Mouse (Mus musculus) testis, postnatal 14 days (tissue): ENCODE measurements around the gene Zfp593.
"Not testable (repeated sequence)": the region's sequence is repeated elsewhere in the genome, so short reads cannot be mapped to it uniquely, and the experiment has no call there.

ENCODE experiments used
- DNase-seq: peaks from one replicate; pipeline ENCODE4 v3.0.0; 2021; ENCODE audit warnings: low spot score

The Zfp593 gene

DNA sequence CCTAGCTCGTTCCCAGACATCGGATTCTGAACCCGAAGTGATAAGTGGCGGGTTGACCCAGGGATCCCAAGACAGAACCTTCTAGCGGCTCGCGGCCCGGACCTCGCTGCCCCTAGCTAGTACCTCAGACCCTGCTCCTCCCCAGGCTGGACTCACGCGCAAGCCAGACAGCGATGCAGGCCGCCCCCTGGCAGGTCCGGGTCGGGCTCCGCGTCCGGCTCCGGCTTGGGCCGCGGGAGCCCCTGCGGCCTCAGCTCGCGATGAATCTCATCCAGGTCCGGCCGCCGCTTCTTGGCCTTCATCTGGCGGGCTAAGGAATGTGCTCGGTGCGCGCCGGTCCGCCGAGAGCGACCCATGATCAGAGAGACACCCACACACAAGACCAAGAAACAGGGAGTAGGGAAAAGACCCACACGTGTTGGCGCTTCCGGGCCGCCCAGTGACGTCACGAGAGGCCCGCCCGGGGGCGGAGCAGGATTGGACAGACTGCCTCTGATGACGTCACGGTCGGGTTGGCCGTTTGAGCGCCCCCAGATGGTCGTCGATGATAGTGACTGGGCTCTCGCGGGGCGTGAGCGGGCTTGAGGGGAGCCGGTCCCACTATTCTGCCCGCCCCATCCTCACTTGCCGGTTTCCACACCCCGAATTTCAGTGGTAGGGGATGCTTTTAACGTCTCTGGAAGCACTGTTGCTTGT lies at the start of gene Zfp593:
Gene Zfp593, minus strand, starts transcription at position 445 of the 696 bp plus-strand sequence.
- DNase-seq, result peak; percentile 95

DNA sequence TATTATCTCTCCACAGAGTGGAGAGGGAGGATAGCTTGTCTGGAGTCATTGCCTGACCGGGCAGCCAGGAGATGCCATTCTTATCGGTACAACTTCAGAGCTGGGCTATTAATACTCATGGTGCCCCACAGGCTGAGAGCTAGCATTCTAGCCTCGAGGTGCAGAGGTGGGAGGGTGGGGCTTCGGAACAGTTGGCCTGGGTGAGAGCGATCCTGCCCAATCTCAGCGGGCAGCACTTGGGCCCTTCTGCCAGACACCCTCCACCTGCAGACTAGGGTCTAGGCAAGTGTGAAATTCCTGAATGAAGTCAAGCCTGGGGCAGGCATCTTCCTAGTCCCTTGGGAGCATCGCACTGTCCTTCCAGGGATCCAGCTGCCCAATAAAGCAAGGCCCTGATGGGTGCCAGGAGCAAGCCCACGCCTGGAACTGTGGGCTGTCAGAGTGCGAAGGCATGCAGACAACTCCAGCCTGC lies 48.3 kb upstream of the Zfp593 start:
- DNase-seq, result no peak

DNA sequence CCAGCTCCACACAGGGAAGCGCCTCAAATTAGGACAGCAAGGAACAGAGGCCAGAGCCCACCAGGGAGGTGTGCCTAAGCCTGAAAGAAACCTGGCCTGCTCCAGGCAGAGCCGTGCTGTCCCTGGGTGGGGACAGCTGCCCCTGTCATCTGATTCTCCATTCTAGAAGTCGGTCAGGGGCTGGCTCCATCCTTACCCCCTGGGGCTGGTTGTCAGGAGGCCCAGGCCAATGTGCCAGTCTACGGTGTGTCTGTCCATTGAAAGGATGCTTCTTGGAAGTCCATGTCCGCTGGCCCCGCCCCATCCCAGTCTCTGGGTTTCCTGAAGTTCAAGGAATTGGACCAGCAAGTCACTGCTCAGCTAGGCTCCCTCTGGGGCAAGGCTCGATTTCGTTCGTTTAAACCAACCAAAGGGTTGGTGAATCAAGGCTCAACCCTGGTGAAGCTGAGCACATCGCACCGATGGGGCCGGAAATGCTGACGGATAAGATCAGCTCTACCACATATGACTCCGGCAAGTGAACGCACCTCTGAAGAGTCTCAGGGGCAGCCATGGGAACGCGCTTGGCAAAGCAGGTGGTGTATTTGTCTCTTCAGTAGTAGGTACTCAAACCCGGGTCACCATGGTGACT lies 47.8 kb upstream of the Zfp593 start:
- no peak for DNase-seq

DNA sequence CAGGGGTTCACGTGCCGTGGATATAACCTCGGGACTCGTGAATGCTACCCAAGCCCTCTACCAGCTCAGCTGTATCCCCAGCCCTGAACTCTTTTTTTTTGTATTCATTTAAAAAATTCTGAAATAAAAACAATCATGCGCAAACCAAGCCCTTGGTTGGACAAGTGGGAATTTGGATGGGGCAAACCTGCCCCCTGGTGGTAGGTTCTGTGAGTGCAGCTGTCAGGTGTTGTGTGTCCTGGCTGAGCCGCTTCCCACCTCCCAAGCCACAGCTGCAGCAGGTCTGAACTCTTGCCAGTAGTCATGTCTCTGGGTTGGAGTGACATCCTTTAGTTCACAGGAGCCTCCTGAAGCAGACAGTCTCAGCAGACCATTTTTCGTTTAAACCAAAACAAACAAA lies 46.7 kb upstream of the Zfp593 start:
- peak; percentile 33 for DNase-seq

DNA sequence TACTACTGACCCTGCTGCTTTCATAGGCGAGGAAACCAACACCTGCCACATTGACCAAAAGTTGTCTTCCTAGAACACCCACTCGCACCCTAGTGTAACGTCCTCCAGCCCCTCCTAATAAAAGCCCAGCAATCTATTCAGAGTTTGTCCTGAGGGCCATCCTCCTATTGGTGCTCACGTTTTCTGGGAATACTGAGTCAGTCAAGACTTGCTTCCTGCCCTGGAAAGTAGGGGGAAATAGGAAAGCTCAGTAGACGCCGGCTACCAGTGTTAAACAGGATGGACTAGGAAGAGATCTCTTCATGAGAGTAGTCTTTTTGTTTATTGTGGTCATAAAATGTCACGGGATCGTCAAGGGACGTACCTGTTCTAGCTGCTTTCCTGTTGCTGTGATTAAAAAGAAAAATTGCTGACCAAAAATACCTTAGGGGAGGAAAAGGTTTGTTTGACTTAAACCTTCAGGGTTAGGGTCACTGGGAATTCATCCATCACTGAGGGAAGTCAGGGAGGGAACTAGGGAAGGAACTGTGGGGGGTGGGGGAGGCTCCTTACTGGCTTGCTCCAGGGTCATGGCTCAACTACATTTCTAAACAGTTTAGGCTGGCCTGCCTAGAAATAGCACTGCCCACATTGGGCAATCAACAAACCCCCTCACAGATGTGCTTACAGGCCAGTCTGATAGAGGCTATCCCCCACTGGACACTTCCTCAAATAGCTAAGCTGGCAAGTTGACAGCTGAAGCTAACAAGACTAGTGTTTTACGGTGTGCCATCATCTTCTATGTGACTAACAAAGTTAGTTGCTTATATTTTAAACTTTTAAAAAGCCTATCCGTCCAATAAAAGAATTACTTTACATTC lies 43.2 kb upstream of the Zfp593 start:
- DNase-seq, result no peak

DNA sequence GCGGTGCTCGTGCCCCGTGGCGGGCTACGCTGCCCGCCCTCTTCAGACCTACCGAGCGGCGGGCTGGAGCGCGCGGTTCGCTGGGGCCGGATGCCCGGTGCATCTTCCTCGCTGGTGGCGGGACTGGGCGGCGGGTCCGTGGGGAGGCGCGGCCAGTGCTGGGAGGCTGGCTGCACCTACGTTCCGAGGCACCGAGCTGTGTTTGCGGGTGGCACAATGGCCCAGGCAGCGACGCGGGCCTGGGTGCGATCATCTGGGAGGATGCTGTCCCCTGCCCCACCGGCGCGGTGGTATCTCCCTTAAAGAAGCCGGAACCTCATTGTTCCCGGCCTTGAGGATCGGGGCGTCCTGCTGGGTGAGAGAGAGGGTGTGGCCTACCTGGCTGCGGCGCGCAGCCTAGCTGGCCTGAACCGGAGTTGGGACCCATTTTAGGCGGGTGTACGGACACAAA lies 42.2 kb upstream of the Zfp593 start, which contains the start of gene Pdik1l:
Gene Pdik1l, minus strand, starts transcription at position 321 of the 451 bp plus-strand sequence.
- DNase-seq, result peak; percentile 83

DNA sequence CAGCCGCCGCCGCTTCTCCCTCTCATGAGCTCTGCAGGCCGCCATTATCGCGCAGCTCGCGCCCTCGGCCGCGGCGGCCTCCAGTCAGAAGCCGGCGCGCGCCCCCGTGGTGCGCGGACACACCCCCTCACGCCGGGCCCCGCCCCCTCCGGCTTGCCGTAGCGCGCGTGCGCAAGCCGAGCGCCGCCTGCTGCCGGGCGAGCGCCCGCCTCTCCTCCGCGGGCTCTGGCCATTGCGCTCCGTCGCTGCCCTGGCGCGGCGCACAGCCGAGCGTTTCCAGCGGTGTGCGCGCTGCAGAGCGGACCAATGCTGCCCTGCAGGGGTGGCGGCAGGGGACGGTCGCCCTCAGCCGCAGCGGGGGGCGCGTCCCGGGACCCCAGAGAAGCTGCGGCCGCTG lies 41.8 kb upstream of the Zfp593 start:
- peak; percentile 95 for DNase-seq

DNA sequence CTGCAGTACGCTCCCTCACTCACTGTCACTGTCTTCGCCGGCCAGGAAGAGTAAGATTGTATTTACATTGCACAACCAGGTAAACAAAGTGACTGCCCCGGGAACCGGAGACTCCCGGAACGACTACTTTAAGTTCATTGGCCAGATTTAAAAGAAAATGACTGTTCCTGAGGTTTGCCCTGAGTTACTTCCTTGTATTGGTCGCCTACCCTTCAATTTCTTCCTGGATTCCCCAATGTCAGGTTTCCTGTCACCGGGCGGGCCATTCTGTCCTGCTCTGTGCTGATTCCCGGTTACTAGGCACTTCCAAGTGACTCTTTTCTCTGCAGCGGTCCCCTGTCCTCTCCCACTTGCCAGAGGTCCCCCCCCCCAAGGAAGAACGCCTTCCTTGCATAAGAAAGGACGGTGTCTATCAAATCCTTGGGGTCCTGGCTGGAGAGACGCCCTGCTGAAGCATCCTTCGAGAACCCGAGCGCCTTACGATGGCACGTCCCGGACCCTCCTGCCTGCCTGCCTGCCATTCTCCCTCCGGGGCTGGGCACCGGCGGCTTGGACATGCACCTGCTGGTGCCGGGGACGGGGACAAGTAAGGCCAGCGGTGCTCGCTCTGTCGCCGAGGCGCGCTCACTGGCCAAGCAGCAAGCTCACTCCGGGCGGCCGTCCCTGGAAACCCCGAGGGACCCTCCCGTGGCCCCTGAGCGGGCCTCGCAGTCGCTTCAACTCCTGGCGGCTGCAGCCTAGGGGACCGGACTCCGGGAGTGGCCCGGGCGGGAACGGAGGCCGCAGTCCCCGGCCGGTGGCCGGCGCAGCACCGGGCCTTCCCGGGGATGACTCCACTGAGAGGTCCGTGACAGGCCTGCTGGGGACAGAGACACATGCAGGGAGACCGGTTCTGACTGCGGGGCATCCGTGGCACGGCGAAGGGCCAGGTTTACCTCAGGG lies 41.1 kb upstream of the Zfp593 start:
- DNase-seq, result no peak

DNA sequence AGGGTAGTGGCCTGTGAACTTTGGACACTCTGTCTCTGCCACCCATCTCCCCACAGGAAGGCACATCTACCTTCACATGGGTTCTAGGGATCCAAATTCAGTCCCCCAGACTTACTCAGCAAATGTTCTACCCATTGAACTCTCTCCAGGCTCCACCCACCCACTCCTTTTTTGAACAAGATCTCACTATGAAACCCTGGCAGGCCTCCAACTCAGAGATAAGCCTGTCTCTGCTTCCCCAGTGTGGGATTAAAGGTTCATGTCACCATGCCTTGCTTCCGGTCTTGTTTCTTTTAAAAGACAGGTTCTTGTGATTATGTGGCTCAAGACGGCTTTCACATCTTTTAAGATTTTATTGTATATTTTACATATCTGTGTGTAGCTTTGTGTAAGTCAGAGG lies 39.5 kb upstream of the Zfp593 start:
- DNase-seq, result no peak

DNA sequence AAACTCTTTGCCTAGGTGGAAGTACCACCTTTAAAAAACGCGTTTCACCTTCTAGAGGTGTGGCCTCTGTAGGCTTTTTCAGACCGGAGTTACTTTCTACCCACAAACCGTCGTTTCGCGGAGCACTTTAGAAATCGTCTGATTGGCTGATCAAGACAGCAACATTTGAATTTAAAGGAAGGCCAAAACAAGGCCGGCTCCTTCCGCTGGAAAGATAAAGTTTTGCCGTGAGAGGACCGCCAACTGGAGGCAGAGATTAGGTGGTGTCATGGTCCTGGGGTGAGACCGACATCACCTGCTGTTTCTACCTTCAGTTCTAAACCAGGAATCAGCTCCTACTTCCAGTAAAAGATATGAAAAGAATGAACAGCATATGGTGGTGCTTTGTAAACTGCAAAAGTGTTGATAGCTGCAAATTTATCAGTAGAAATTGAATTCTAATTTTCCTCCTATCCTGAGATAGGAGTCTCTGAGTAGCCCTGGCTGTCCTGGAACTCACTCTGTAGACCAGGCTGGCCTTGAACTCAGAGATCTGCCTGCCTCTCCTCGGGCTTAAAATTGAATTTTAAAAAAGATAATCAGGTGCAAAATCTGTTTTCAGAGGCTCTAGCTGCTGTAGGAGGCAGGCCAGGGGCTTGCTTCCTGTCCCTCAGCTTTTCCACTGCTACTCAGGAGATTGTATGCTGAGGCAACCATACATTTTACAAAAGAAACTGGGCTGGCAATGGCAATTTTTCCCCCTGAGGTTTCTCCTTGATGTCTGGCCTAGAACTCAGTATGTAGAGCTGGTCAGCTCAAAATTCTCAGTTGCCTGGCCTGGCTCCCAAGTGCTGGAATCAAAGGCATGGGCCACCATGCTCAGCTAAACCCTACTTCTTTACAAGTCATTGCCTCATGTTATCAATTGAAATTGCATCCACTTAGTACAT lies 28.3 kb upstream of the Zfp593 start:
- DNase-seq, result no peak

DNA sequence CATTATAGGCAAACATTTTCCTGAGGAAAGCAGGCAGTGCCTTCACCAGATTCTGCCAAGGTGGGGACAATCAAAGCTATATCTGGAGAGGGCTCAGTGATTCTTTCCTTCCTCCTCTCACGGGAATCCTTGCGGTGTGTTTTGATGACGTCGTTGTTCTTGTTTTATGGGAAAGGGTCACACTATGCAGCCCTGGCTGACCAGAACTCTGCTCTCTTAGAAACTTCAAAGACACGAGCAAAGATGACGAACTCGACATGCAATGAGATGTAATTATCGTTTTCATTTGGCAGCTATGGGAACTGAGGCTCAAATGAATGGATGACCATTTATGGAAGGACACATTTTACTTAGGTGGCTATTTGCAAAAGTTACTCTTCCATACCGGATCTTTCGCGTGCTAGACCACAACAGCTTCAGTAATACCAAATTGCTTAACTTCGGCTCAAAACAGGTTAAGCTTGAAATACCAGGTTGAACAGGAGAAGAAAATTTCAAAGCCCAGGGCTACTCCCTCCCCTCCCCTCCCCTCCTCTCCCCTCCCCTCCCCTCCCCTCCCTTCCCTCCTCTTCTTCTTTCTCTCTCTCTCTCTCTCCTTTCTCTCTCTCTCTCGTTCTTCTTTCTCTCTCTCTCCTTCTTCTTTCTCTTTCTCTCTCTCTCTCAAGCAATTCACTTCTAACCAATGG lies 27.5 kb upstream of the Zfp593 start:
- no peak for DNase-seq

DNA sequence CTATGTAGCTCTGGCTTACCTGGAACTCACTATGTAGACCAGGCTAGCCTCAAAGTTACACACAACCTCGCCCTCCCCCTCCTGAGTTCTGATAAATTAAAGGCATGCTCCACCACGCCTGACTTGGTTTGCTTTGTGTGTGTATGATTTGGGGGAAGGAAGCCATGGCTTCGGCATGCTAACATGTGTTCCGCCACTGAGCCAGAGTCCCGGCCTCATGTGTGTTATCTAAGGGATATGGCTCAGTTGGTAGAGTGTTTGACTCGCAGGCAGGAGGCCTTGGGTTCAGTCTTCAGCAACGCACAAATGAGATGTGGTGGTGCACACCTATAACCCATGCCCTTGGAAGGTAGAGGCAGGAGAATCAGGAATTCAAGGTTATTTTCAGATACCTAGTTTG lies 26.6 kb upstream of the Zfp593 start:
- DNase-seq, result no peak

DNA sequence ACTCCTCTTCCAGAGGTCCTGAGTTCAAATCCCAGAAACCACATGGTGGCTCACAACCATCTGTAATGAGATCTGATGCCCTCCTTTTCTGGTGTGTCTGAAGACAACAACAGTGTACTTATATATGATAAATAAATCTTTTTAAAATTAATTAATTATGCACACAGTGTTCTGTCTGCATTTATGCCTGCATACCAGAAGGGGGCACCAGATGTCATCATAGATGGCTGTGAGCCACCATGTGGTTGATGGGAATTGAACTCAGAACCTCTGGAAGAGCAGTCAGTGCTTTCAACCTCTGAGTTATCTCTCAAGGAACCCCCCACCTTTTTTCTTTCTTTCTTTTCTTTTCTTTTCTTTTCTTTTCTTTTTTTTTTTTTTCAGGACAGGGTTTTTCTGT lies 24.2 kb upstream of the Zfp593 start:
- DNase-seq, result not testable (repeated sequence)

DNA sequence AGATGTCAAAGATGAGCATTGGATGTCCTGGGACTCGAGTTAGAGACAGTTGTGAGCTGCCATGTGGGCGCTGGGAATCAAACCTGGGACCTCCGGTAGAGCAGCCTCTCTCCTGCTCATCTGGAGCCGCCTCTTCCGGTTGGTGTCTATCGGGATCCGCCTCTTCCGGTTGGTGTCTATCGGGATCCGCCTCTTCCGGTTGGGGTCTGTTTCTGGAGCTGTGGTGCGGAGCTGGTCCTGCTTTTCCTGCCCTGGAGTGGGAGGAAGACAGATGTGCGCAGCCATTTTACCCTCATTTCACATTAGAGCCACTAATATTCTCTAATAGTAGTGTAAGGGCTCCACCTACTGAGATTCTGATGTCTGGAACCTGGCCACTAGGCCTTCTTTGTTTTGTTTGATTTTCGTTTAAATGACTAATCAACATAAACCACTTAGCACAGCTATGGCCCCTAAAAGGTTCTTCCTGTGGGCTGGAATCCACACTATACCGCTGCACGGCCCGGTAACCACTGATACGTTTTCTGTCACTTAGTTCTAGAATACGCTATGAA lies 22.8 kb upstream of the Zfp593 start:
- peak; percentile 85 for DNase-seq

DNA sequence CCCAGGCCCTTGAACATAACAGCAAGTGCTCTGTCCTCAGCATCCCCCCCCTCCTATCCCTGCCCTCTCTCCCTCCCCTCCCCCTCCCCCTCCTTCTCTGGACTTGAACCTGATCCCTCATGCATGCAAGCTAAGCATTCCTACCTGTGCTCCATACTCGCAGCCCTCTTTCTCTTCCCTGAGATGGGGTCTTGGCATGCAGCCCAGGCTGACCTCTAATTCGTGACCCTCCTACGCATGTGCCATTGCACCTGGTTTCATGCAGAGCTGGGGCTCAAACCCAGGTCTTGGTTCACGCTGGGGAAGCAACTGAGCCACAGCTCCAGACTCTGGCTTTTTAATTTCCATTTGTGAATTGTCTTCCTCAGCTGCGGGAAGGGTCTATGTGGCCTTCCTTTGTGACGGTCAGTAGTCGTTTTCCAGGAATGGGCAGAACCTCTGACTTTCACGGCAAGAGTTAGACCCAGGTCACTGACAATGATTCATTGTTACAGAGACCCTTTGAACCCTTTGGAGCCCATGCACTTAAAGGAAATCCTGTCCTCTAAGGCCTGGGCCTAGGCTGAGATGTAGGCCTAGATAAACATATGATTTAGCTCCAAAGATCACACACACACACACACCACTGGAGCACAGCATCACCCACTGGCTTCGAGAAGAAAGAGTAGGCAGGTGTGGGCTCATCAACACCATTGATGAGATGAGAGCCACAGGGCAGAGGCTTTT lies 20.6 kb upstream of the Zfp593 start:
- no peak for DNase-seq

DNA sequence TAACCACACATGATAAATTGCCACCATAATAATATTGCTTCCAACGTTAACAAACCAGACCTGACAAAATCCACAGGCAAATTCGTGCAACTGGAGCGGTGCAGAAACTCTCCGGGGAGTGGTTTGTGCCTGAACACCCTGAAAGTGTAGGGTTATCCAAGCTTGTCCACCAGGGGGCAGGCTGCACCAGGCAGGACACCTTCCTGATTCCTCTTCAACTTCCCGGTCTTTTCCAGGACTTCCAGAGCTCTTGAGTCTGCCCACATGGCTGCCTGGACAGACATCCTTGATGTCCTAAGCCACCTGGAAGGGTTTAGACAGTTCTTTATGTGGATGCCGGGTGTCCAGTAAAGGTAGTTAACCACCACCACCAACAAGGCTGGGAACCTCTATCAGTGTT lies 17.8 kb upstream of the Zfp593 start:
- no peak for DNase-seq

DNA sequence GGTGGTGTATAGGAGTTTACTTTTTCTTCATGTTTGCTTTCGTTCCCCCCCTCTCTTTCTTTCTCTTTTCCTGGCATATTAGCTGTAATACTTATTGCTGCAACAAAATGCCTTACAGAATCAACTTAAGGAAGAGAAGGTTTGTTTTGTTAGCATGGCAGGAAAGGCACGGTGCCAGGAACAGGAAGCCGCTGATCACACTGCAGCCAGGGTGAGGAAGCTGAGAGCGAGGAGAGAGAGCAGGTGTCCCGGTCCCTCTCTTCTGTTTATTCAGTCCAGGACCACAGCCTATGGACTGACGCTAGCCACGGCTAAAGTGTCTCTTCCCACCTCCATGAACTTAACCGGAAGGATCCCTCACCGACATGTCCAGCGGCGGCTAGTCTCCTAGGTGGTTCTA lies 13.0 kb upstream of the Zfp593 start:
- no peak for DNase-seq

DNA sequence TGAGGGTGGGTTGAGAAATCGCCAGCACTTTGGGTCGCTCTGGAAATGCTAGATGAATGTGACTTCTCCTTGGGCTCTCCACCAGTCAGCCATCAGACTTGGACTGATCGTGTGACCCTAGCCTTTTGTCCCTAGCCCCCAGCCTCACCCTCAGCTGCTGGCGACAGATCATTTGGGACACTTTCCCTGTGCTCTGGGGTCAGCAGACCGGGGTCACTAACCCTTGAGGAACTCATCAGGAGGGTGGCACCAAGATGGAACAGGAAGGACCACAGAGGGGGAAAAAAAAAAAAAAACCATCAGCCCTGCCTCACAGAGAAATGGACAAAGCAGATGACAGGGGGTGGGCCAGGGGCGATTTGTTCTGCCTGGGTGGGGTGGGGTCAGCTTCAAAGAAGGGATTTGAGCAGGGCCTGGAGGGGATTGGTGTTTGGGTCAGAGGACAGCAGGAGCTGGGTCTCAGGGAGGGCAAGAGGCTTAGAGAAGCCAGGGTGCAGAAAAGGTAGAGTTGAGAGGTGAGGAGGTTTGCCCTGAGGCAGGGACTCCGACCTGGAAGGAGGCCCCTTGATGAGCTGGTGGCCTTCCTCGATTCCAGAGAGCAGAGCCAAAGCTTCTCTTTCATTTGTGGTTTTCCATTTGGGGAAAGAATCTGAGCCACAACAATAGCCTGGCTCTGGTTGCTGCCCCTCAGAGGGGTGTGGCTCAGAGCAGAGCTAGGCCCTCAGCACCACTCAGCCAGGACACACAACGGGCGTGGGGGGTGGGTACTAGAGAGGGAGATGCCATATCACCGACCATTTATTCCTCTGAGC lies 12.0 kb upstream of the Zfp593 start:
- DNase-seq, result no peak
